Mouse (Mus musculus) liver (tissue): ENCODE results near the gene Gm7075.
"Not testable (repeated sequence)": the region's sequence is repeated elsewhere in the genome, so short reads cannot be mapped to it uniquely, and the experiment has no call there.

Experiments used
- DNase-seq: peaks from one replicate; pipeline ENCODE4 v3.0.0-alpha.2; 2020; ENCODE audit warnings: mixed read lengths

Gene Gm7075

DNA sequence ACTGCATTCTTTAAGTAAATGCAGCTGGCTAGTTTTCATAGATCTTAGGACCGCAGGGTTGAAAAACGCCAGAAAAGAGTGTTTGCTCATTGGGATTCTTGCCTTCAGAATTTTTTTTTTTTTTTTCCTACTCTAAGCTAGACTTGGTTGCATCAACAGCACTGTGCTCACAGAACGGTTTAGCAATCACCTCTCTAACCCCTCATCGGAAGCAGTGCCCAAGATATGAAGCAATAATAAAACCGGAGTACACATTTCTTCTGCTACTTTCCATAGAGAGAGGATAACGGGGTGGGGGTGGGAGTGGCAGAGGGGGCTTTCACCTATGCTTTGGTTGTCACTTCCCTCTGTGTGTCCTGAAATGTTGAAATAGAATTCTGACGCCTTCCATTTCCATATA is 5.7 kb downstream of the Gm7075 start:
- no peak for DNase-seq

DNA sequence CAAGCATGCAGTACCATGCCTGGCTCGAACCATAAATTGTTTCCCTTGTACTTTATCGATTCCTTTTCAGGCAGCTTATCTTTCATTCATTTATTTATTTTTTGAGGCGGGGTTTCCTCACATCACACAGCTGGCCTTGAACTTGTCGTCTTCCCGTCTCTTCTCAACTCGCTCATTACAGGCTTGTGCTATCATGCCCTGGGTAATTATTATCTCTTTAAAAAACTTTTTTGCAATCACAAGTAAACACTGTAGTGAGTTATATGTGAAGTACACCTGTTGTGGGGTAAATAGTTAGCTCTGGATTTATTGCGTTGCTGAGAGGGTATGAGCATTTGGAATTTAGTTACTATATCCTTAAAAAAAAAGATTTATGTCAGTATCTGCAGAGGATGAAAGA is 6.3 kb downstream of the Gm7075 start:
- no peak for DNase-seq

DNA sequence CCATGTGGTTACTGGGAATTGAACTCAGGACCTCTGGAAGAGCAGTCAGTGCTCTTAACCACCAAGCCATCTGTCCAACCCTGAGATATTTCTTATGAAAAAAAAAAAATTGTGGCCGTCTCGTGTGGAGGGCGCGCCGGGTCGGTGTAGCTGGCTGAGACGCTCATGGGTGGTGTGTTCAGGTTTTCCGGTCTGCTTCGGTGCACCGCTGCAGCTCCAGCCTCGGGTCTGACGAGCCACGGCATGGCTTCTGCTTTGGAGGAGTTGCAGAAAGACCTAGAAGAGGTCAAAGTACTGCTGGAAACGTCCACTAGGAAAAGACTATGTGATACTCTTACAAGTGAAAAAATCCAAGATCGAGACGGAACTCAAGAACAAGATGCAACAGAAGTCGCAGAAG is 8.8 kb downstream of the Gm7075 start:
- no peak for DNase-seq

DNA sequence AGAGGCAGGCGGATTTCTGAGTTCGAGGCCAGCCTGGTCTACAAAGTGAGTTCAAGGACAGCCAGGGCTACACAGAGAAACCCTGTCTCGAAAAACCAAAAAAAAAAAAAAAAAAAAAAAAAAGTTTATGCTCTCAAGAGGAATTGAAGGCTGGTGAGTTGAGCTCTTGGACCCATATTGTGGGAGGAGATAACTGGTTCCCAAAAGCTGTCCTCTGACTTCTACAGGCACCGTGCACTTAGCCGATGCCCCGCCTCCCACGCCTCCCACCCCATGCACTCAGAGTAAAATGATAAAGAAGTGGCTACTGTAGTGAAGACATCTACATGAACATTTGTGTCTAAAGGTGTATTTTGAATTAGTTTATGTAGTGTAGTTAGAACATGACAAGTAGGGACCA is 9.9 kb downstream of the Gm7075 start:
- DNase-seq: not testable (repeated sequence)

DNA sequence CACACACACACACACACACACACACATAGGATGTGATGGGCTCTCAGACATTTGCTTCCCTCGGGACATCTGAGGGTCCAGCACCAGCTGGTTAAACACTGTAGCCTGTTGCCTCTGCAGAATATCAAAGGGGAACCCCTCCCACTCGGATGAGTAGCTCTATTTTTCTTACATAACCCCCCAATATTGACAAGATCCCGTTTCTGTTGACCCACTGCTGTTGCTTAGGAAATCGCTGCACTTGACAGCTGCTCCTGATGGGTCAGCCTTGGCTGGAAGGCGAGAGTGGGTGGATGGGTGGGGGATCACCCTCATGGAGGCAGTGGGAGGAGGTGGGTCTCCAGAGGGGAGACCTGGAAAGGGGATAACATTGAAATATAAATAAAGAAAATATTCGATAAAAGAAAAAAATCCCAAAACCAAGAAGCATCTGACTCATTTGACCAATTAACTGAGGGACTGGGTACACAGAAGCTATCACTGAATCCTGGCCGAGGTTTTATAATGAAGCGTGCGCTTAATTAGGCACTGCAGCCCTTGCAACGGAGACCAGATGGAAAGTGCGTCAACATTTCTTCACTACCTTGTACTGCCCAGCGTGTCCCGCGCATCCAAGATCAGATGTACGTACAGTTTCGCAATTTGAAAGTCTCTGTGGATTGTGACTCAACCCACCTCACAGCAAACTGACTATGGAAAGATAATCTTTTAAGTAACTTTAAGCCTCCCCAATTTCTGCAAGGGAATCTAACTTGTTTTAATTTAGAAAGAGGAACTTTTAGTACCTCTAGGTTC is 11.2 kb downstream of the Gm7075 start:
- no peak for DNase-seq

DNA sequence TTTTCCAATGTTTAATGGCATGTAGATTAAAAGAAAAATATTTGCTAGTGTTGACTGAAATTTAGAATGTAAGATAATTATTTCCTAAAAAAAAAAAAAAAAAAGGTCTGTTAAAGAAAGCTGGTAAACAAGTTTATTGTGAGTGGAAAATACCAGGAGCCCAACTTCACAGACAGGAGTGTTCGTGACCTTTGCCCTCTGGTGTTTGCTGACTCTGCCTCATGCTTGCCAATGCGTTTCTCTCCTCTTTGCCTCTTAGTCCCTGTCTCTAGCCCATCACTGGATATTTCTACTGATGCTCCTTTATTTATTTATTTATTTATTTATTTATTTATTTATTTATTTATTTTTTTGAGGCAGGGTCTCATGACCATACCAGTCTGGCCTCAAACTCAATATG is 18.0 kb downstream of the Gm7075 start:
- no peak for DNase-seq

DNA sequence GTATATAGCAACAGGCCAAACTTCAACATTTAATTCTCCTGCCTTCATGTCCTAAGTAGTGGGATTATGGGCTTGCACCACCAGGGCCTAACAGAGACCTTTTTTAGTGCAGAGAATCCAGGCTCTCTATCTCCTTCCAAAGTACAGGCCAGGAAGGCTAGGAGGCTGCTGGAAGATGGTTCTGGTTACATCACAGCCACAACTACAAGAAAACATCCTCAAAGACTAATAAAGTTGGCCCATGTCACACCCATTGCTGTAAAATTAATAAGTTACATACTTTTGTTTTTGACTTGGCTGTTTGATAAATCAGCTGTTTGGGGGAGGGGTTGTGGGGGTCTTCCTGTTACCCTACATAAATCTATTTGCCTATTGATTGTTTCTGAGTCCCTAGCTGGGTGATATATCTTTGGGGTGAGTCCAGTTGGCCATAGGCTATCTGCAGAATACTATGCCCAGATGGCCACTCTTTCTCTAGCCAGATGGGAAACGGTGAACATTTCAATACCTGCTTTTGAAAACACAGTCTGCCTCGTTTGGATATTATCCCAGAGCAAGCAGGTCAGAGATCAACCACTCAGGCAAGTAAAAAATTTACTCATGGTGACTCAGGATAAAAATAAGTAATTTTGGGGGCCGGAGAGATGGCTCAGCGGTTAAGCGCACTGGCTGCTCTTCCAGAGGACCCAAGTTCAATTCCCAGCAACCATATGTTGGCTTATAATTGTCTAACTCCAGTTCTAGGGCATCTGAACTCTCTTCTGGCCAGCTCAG is 18.7 kb downstream of the Gm7075 start:
- no peak for DNase-seq

DNA sequence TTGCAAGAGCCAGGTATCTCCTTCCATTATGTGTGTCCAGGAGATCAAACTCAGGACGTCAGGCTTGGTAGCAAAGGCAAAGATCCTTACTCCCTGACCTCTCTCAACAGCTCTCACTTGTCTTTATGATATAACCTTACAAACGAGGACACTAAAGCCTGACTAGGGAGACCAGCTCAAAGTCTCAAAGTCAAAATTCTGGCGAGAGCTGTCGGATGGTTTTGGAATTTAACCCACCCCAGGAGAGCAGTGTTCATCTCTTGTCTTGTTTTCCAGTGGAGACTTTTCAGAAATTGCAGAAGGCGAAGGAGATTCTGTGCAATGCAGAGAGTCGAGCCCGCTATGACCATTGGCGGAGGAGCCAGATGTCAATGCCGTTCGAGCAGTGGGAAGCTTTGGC is 24.6 kb downstream of the Gm7075 start:
- no peak for DNase-seq

DNA sequence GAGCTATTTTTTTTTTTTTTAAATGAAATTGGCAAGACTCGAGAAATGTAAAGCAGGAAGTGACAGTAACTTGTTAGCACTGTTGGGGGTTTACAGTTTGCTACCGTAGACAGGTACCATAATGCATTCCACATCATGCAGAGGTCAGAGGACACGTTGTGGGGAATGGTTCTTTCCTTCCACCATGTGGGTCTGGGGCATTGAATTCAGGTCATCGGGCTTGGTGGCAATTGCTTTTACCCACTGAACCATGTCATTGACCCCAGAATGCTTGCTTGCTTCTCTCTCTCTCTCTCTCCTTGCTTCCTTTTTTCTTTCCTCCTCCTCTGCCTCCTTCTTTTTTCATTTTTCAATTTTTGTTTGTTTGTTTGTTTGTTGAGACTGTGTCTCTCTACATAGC is 32.6 kb downstream of the Gm7075 start:
- no peak for DNase-seq

DNA sequence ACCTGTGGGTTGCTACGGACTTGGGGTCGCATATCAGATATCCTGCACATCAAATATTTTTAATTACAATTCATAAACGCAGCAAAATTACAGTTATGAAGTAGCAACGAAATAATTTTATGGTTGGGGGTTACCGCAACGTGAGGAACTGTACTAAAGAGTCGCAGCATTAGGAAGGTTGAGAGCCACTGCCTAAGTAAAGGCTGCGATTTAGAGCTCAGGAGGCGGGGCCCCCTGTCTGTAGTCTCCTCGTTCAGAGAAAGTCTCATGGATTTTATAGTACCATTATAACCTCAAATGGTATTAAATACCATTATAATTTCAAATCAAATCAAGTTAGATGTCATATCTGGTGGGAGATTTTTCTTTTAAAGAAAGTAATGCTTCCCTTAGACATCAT is 34.6 kb downstream of the Gm7075 start:
- peak; percentile 17 for DNase-seq

DNA sequence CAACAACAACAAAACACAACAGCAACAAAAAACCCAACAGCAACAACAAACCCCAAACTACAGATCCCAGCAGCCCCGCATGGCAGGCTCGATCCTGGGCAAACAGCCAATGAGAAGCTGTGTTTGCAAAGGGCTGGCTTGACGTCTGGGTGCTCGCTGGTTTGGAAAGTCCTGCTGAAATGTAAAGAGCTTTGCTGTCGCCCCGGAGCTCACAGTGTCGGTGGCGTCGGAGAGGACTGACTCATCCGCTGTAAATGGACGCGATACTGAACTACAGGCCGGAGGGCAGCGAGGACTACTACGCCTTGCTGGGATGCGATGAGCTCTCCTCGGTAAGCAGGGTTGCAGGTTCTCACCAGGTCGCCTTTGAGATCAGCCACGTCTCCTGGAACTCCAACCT is 35.1 kb downstream of the Gm7075 start:
- peak; percentile 88 for DNase-seq

DNA sequence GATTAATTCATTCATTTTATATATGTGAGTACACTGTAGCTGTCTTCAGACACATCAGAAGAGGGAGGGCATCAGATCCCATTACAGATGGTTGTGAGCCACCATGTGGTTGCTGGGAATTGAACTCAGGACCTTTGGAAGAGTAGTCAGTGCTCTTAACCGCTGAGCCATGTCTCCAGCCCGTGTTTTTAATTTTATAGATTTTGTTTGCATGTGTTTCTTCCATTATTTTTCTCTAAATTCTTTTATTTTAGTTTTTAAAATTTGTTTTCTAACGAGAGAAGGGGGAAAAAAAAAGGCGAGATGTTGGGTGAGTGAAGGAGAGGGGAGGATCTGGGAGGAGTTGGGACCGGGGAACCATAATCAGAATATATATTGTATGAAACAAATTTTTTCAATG is 35.7 kb downstream of the Gm7075 start:
- not testable (repeated sequence) for DNase-seq

DNA sequence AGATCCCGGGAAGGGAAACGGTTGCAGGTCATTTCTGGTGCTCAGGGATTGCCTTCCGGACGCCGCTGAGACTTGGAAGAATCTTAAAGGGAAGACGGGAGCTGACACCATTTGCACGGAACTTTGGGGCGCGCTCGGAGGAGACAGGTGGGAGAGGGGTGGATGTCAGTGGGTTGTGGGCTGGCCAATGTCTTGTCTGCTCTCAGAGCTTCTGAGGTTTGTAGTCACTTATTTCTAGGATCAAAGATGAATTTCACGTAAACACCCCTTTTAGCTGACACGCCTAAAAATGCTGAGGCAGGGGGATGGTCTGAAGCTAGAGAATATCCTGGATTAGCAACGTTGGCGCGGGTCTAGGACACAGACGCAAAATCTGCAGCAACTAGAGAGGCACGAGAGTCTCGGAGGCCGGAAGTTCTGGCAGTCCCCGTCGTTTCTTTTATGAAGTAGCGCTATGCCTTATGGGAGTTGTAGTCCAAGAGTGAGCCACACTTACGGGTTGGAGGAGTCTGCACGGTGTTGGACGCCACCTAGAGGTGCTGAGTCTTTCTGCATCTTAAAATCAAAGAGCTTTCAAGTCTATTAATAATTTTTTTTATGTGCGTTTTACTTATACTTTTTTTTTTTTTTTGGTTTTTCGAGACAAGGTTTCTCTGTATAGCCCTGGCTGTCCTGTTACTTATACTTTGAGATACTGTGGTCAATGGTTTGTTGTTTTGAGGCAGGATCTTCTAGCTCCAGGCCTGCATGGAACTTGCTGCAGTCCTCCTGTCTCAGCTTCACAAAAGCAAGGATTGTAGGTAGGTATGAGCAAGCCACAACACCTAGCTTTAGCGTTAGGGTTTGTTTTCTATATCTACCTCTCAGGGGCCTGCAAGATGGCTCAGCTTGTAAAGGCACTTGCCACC is 39.0 kb downstream of the Gm7075 start, which contains the start of gene Dnajc12:
Gene Dnajc12 (plus strand): TSS at position 72 of the 908 bp plus-strand sequence.
- peak; percentile 87 for DNase-seq

DNA sequence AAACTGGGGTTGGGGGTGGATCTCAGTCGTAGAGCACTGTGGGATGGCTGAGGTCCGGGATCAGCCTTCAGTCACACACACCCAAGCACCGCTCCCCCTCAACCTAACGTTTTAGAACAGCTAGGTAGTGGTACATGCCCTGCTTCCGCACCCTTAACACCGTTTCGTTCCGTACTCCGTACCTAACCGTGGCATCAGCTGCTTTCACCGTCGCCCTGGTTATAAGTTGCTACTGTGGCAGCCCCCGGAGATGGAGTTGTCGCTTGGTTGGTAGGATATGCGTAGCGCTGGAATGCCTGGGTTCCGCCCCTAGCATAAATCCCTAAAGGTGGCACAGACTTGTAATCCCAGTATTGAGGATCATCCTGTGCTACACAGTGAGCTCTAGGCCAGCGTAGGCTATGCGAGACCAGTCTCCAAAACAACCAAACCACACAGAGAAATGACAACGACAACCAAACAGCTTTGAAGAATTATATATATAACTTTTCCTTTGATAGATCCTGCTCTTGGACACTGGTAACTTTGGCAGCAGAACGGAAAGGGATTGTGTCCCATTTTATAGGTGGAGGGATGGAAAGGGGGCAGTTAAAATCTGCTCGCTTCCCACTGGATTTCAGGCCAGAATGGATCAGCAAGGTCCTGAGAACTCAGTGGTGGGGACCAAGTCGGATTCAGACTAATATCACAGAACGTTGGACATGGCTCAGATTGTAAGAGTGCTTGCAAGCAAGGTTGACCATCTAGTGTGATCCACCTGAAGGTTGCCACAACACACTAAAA is 39.9 kb downstream of the Gm7075 start, which contains the start of gene Sirt1:
Gene Sirt1 (minus strand): TSS at position 207 of the 783 bp plus-strand sequence.
- DNase-seq: peak; percentile 9

DNA sequence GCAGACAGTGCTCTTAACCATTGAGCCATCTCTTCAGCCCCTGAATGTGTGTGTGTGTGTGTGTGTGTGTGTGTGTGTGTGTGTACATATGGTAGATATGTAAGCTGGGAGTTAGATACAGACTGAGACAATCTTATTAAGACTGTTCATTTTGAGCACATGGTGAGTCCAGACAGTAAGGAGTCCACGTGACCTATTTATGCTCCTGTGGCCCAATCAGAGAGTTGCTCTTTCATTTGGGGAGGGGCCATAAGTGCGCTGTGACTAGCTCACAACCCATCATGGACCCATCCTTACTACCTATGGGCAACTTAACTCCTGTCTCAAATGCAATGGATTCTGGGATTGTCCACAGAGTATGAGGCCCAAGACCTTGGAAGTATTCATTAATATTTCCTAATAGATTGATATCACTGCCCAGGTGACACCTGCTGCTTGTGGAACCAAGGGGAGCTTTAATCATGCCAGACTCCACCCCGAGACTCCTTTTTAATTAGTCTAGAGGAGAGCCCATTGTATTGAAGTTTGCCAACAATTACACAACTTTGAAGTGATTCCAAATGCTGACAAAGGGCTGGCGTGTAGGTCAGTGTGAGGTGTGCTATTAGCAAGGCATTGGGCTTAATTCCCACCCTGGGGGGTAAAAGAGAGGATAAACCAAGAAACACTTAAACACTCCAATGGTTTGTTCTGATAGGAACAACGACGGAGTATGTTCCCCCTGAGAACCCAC is 42.5 kb downstream of the Gm7075 start:
- DNase-seq: no peak

DNA sequence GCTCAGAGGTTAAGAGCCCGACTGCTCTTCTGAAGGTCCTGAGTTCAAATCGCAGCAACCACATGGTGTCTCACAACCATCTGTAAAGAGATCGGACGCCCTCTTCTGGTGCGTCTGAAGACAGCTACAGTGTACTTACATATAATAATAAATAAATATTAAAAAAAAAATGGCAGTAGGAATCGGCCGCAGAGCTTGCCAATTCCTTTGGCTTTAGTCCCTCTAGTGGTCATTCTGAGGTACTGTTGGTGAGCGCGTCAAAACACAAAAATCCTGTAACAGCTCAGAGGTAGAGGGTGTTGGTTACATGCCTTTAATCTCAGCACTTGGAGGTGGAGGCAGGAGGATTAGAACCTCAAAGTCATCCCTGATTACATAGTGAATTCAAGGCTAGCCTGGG is 44.1 kb downstream of the Gm7075 start:
- peak; percentile 49 for DNase-seq

DNA sequence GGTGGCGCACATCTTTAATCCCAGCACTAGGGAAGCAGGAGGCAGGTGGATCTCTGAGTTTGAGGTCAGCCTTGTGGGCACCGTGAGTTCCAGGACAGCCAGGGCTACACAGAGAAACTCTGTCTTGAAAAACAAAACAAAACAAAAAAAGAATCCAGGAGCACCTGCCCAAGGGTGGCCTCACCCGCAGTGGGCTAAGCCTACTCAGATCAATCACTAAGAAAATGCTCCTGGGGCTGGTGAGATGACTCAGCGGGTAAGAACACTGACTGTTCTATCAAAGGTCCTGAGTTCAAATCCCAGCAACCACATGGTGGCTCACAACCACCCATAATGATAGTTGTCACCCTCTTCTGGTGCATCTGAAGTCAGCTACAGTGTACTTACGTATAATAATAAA is 45.3 kb downstream of the Gm7075 start:
- DNase-seq: no peak
